Mouse (Mus musculus): Measurements from ENCODE around the gene Tnf.

GRCm38 (mm10) chr17:35250348-35251120, 48.7 kb upstream of the Tnf start:
- TF ChIP-seq POLR2A (IDR thresholded peaks at IDR 0.05; ENCODE audit: borderline replicate concordance, extremely low read depth, insufficient read depth, insufficient read length, poor library complexity, severe bottlenecking) (no peak), CTCF (IDR thresholded peaks at IDR 0.05; ENCODE audit: borderline replicate concordance, extremely low read depth, insufficient read depth, insufficient read length) (no peak)

Data from brain, embryonic 14.5 days (tissue).